Mouse (Mus musculus) mature B cell (primary cell): Measurements from ENCODE around the gene Gnb4.

Experiments used
- in situ Hi-C: fragments of 300-500 bp; cut with MboI; formaldehyde crosslinking; loops from 2 replicates; pipeline ENCODE4 v1.14.3; 2019

Gnb4 gene

GRCm38 (mm10) chr3:32616331-32617052 is at the start of gene Gnb4:
Gene Gnb4 (minus strand): TSS chr3:32616585.
- in situ Hi-C loops, result no loop called here

GRCm38 (mm10) chr3:32661556-32661930 is 45.2 kb upstream of the Gnb4 start:
- in situ Hi-C loops, result no loop called here

GRCm38 (mm10) chr3:32660831-32661555 is 44.6 kb upstream of the Gnb4 start:
- in situ Hi-C loops, result no loop called here

- in situ Hi-C loops, result no loop called here
Observed at GRCm38 (mm10) chr3:32660276-32660675, 43.9 kb upstream of the Gnb4 start.

GRCm38 (mm10) chr3:32659506-32659905 is 43.1 kb upstream of the Gnb4 start:
- in situ Hi-C loops, result no loop called here

- in situ Hi-C loops, result no loop called here
Observed at GRCm38 (mm10) chr3:32658821-32659220, 42.4 kb upstream of the Gnb4 start.

GRCm38 (mm10) chr3:32658401-32658800 is 42.0 kb upstream of the Gnb4 start:
- in situ Hi-C loops, result no loop called here

GRCm38 (mm10) chr3:32656398-32656994 is 40.1 kb upstream of the Gnb4 start:
- in situ Hi-C loops, result no loop called here

- in situ Hi-C loops, result no loop called here
Observed at GRCm38 (mm10) chr3:32655994-32656393, 39.6 kb upstream of the Gnb4 start.

GRCm38 (mm10) chr3:32652739-32653138 is 36.4 kb upstream of the Gnb4 start:
- in situ Hi-C loops, result no loop called here

GRCm38 (mm10) chr3:32649284-32649683 is 32.9 kb upstream of the Gnb4 start:
- in situ Hi-C loops, result no loop called here

- in situ Hi-C loops, result no loop called here
Observed at GRCm38 (mm10) chr3:32646918-32647317, 30.5 kb upstream of the Gnb4 start.

- in situ Hi-C loops, result no loop called here
Observed at GRCm38 (mm10) chr3:32644751-32645150, 28.4 kb upstream of the Gnb4 start.

- in situ Hi-C loops, result no loop called here
Observed at GRCm38 (mm10) chr3:32642116-32642515, 25.7 kb upstream of the Gnb4 start.

- in situ Hi-C loops, result no loop called here
Observed at GRCm38 (mm10) chr3:32638240-32638639, 21.9 kb upstream of the Gnb4 start.

GRCm38 (mm10) chr3:32632760-32633264 is 16.4 kb upstream of the Gnb4 start:
- in situ Hi-C loops, result no loop called here

- in situ Hi-C loops, result no loop called here
Observed at GRCm38 (mm10) chr3:32630210-32630609, 13.8 kb upstream of the Gnb4 start.

GRCm38 (mm10) chr3:32628141-32628540 is 11.8 kb upstream of the Gnb4 start:
- in situ Hi-C loops, result no loop called here

GRCm38 (mm10) chr3:32622106-32622505 is 5.7 kb upstream of the Gnb4 start:
- in situ Hi-C loops, result no loop called here

- in situ Hi-C loops, result no loop called here
Observed at GRCm38 (mm10) chr3:32621658-32622057, 5.3 kb upstream of the Gnb4 start.

- in situ Hi-C loops, result no loop called here
Observed at GRCm38 (mm10) chr3:32617053-32617642, 763 bp upstream of the Gnb4 start.

- in situ Hi-C loops, result no loop called here
Observed at GRCm38 (mm10) chr3:32616006-32616330, 417 bp downstream of the Gnb4 start.

- in situ Hi-C loops, result no loop called here
Observed at GRCm38 (mm10) chr3:32615376-32615775, 1.0 kb downstream of the Gnb4 start.
